Mouse (Mus musculus) hindbrain, embryonic 10.5 days (tissue): ENCODE data around the gene Blzf1. TPM values are rescaled to one million over a fixed set of nuclear protein-coding genes. Genes with fewer than 3 reads are reported as not detected.

Experiments
- DNase-seq: peaks from one replicate; pipeline ENCODE4 v3.0.0-alpha.2; 2017; ENCODE audit warnings: low spot score
- H3K27ac ChIP-seq: fragments of 300-500 bp; sonication (generic); 2 replicates; pipeline ENCODE4 v1.5.1; 2016; ENCODE audit warnings: mild to moderate bottlenecking, moderate library complexity
- H3K27me3 ChIP-seq: fragments of 300-500 bp; sonication (generic); 2 replicates; pipeline ENCODE4 v1.6.1; 2016; ENCODE audit warnings: mild to moderate bottlenecking; ENCODE audit not compliant: poor library complexity, insufficient read depth, severe bottlenecking
- H3K36me3 ChIP-seq: fragments of 300-500 bp; sonication (generic); 2 replicates; pipeline ENCODE4 v1.6.1; 2016; ENCODE audit warnings: mild to moderate bottlenecking, moderate library complexity
- H3K4me1 ChIP-seq: fragments of 300-500 bp; sonication (generic); replicated peaks from 2 replicates; pipeline ENCODE4 v1.6.1; 2016; ENCODE audit warnings: mild to moderate bottlenecking
- H3K4me3 ChIP-seq: fragments of 300-500 bp; sonication (generic); 2 replicates; pipeline ENCODE4 v1.5.1; 2016; ENCODE audit warnings: mild to moderate bottlenecking, moderate library complexity
- H3K9me3 ChIP-seq: fragments of 300-500 bp; sonication (generic); 2 replicates; pipeline ENCODE4 v1.6.1; 2016; ENCODE audit warnings: mild to moderate bottlenecking, moderate library complexity
- WGBS: fragments of 180-500 bp; shearing (Covaris S2); methylation state at CpG from one replicate; pipeline ENCODE4 v1.1.7; 2016; 5-methylcytosine and 5-hydroxymethylcytosine counted together
- polyA plus RNA-seq: library from polyadenylated mRNA; unstranded; fragments of >200 nt; fragmentation: Nextera tagmentation; extraction: Ambion mirVana; gene quantifications from 2 replicates; pipeline ENCODE4 v1.2.1, GENCODE M21; 2016

Gene Blzf1
- polyA plus RNA-seq, 1 experiment from 2014 or later, result 26.4 TPM

DNA sequence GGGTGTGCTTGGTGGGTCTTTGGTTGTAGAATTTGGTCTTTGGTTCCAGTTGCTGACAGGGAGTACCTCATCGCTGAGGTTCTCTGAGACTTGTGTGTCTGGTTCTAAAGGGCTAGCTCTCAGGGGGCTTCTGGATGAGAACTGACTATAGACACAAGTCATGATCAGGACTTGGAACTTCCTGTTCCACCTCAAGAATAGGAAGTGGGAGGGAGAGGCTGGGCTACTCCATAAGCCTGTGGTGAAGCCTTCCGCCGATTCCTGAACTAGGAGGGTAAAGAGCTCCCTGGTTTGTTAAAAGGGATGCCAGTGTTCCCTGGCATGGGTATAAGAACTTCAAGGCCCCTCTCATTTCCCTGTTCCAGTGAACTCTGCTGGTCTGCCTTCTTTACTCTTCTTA is 23.3 kb downstream of the Blzf1 start:
- no peak for DNase-seq
- Histone ChIP-seq H3K4me1 (0 out of 2 replicates have a peak, but pooled peaks cover 3% of the 10 kb centered on the region), H3K36me3 (peaks cover 8% of the 10 kb centered on the region), H3K27me3 (no peaks in the 10 kb centered on the region), H3K27ac (no peak overlapping the region), H3K4me3 (no peak overlapping the region), H3K9me3 (no peaks in the 10 kb centered on the region)
- 95% methylated on average over 3 of the region's 3 CpGs for WGBS

DNA sequence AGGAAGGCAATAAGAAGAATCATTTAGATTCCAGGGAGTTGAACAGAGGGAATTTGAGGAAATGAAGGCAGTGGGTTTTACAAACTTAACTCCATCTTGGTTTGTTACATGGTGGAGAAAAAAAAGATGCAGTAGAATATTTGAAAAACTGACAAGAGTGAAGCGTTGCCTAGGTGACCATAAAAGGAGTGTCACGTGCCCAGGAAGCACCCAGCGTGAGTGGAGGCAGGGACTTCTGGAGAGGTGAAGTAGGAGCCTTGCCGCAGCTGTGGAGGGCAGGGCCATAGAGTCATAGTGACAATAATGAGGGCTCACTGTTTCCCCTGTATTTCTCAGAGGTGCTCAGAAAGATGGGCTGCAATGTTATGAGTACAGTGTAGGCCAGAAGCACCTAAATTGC is 28.0 kb downstream of the Blzf1 start:
- no peak overlapping the region for H3K4me3 ChIP-seq
- no peaks in the 10 kb centered on the region for H3K9me3 ChIP-seq
- H3K36me3 ChIP-seq, result peaks cover 8% of the 10 kb centered on the region
- 0 out of 2 replicates have a peak, but pooled peaks cover 7% of the 10 kb centered on the region for H3K4me1 ChIP-seq
- no peak for DNase-seq
- H3K27me3 ChIP-seq, result no peaks in the 10 kb centered on the region
- H3K27ac ChIP-seq, result no peak overlapping the region
- 79% methylated on average over 4 of the region's 4 CpGs for WGBS

DNA sequence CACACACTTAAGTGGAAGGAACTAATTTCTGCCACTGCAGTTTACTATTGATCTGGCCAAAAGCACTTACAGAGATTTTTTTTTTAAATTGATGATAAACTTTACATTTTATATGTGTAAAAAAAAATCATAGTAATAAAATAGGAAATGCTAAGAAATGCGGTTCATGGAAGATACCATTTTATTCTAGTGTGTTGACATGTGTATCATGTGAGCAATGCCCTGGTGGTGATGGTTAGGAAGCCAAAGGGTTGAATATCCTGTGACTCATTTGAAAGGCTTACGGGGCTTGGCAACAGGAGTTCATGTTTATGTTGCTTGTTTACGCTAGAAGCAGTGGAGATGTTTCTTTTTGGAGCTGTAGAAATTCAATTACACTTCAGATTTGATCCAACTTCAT is 30.7 kb downstream of the Blzf1 start:
- Histone ChIP-seq H3K27ac (no peak overlapping the region), H3K4me3 (no peak overlapping the region), H3K9me3 (no peaks in the 10 kb centered on the region), H3K27me3 (0 out of 2 replicates have a peak, but pooled peaks cover 6% of the 10 kb centered on the region), H3K4me1 (0 out of 2 replicates have a peak, but pooled peaks cover 7% of the 10 kb centered on the region), H3K36me3 (peaks cover 5% of the 10 kb centered on the region; the same call in 1 of the 2 replicates)
- DNase-seq, result no peak
- WGBS, result 92% methylated on average over 3 of the region's 3 CpGs

GRCm38 (mm10) chr1:164275455-164275954 is 31.8 kb downstream of the Blzf1 start, which contains the start of gene Ccdc181:
Ccdc181 (plus strand) TSS chr1:164275585.
- DNase-seq, result peak; percentile 94
- H3K27me3 ChIP-seq, result 0 out of 2 replicates have a peak, but pooled peaks cover 6% of the 10 kb centered on the region
- under 1% methylated on average over 31 of the region's 31 CpGs for WGBS
- H3K27ac ChIP-seq, result peak within 1 kb of the TSS; percentile 89
- peaks cover 4% of the 10 kb centered on the region; the same call in 1 of the 2 replicates for H3K36me3 ChIP-seq
- H3K9me3 ChIP-seq, result no peaks in the 10 kb centered on the region
- peak within 1 kb of the TSS; percentile 79 for H3K4me3 ChIP-seq
- H3K4me1 ChIP-seq, result 0 out of 2 replicates have a peak, but pooled peaks cover 7% of the 10 kb centered on the region

DNA sequence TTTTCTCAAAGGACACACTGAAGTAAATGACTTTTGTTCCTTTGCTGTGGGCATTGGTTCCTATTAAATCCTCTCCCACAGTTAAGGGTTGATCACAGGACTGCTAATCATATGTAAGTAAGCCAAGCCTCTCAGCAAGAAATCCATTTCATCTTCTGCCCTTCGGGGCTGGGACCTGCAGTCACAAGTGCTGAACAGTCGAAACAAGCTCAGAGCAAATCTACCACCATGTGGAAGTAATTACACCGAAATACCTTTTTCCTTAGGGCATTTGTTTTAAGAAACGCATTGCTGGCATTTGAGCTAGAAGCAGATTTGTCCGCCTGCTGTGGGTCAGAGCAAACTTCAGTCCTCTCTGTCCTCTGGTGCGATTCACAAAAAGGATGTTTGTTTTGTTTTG is 33.6 kb downstream of the Blzf1 start:
- 61% methylated on average over 6 of the region's 6 CpGs for WGBS
- no peaks in the 10 kb centered on the region for H3K9me3 ChIP-seq
- no peak for DNase-seq
- no peak overlapping the region for H3K4me3 ChIP-seq
- no peaks in the 10 kb centered on the region for H3K36me3 ChIP-seq
- H3K27ac ChIP-seq, result no peak overlapping the region
- H3K27me3 ChIP-seq, result 0 out of 2 replicates have a peak, but pooled peaks cover 6% of the 10 kb centered on the region
- 0 out of 2 replicates have a peak, but pooled peaks cover 7% of the 10 kb centered on the region for H3K4me1 ChIP-seq

DNA sequence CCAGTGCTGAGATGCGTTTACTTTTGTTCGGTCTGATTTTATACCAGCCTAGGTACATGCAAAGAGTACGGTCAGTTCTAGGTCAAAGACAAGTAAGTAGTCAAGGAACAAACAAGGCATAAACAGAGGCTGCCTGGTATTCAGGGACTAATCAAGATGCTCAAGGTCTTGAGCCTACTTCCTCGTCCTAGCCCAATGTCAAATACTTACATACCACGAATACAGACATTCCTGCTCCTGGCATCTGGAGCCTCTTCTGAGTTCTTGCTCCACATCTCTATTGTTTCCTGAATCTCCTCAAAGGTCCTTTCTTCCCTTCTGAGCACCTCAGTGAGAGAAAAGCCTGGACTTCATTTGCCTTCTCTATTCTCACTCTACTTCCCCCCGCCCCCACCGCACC is 36.3 kb downstream of the Blzf1 start:
- 0 out of 2 replicates have a peak, but pooled peaks cover 6% of the 10 kb centered on the region for H3K27me3 ChIP-seq

GRCm38 (mm10) chr1:164261553-164261952 is 45.7 kb downstream of the Blzf1 start:
- Histone ChIP-seq H3K27ac (no peak overlapping the region), H3K27me3 (no peaks in the 10 kb centered on the region), H3K36me3 (peaks cover 36% of the 10 kb centered on the region), H3K9me3 (no peaks in the 10 kb centered on the region), H3K4me3 (no peak overlapping the region), H3K4me1 (no peaks in the 10 kb centered on the region)
- WGBS, result 90% methylated on average over 7 of the region's 7 CpGs
- DNase-seq, result no peak

More for the DNA sequence above, 36.3 kb downstream of the Blzf1 start:
- Histone ChIP-seq H3K4me3 (no peak overlapping the region), H3K9me3 (no peaks in the 10 kb centered on the region), H3K36me3 (no peaks in the 10 kb centered on the region), H3K4me1 (0 out of 2 replicates have a peak, but pooled peaks cover 9% of the 10 kb centered on the region), H3K27ac (no peak overlapping the region)
- DNase-seq, result no peak
- WGBS, result 85% methylated on average over 7 of the region's 7 CpGs

DNA sequence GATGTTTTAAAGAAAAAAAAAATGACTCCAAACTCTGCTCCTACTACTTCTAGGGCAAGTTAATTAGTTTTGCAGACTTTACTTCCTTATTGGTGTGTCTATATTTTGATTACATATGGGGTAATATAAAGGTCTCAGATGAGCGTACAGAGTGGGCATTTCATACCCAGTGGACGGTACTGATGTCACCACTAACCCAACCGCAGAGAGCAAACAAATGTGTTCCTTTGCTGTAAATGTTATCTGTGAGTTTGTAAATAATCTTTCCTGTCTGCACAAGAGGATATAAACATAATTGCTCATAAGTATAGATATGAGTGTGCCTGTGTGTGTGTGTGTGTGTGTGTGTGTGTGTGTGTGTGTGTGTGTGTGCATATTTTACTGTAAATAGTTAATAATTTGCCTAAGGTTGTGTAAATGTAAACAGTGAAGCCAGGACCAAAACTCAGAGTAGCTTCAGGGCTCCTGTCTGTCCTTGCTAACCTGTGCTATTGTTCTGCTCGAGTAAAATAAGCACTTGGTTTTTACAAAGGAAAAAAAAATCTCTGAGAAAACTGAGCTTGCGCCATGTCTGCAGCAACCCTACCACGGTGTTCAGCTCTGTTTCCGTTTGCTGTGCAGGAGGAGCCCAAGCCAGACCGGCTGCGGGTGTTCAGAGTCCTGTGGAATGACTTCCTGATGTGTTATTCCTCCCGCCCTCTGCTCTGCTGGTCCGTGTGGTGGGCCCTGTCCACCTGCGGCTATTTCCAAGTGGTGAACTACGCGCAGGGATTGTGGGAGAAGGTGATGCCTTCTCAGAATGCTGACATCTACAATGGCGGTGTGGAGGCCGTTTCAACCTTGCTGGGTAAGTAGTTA is 46.9 kb downstream of the Blzf1 start:
- no peak for DNase-seq
- no peaks in the 10 kb centered on the region for H3K9me3 ChIP-seq
- no peak overlapping the region for H3K27ac ChIP-seq
- peaks cover 36% of the 10 kb centered on the region for H3K36me3 ChIP-seq
- 90% methylated on average over 16 of the region's 16 CpGs for WGBS
- H3K27me3 ChIP-seq, result no peaks in the 10 kb centered on the region
- H3K4me3 ChIP-seq, result no peak overlapping the region
- H3K4me1 ChIP-seq, result no peaks in the 10 kb centered on the region

DNA sequence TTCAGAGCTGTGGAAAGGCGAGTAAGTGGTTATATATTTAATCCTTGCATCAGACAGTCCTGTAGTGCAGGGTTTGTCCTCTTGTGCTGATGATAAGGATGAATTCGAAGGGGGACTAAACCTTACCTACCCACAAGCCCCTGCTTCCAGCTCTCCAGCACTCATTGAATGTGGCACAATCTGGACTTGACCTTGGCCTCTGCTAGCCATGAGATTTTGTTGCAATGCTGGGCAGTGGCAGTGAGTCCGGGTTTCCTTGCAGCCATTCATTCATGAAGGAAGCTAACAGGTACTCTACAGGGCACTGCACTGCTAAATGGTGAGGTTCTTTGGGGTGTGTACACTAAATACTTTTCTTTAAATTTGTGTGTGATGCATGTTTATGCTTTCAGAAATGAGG is 52.5 kb downstream of the Blzf1 start:
- H3K27ac ChIP-seq, result no peak overlapping the region
- no peak for DNase-seq
- no peak overlapping the region for H3K4me3 ChIP-seq
- peaks cover 16% of the 10 kb centered on the region for H3K27me3 ChIP-seq
- H3K9me3 ChIP-seq, result no peaks in the 10 kb centered on the region
- H3K36me3 ChIP-seq, result peaks cover 7% of the 10 kb centered on the region; the same call in 1 of the 2 replicates
- 81% methylated on average over 3 of the region's 3 CpGs for WGBS
- H3K4me1 ChIP-seq, result peaks cover 13% of the 10 kb centered on the region

- no peaks in the 10 kb centered on the region for H3K9me3 ChIP-seq
These were observed 54.7 kb downstream of the Blzf1 start for GRCm38 (mm10) chr1:164252551-164252950.

DNA sequence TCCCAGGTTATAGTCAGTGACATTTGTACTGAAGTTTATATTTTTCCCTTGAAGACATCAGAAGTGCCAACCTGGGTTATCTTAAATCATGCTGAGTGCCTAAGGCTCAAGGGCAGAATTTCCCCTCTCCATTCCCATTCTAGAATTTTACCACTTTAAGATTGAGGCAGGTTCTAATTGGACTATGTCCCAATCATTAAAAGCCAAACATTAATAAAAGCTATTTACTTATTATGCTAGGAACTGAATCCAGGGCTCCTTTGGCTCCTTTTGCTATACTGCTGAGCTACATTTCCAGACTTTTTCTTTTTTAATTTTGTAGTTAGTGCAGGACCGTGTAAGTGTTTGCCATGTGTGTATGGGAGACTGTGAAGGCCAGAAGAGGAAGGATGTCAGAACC is 55.9 kb downstream of the Blzf1 start:
- WGBS, result 87% methylated on average over 1 of the region's 1 CpGs
- Histone ChIP-seq H3K4me1 (peaks cover 38% of the 10 kb centered on the region), H3K36me3 (no peaks in the 10 kb centered on the region), H3K4me3 (no peak overlapping the region), H3K9me3 (no peaks in the 10 kb centered on the region), H3K27me3 (peaks cover 19% of the 10 kb centered on the region), H3K27ac (no peak overlapping the region)
- DNase-seq, result no peak

More at GRCm38 (mm10) chr1:164252551-164252950, 54.7 kb downstream of the Blzf1 start:
- WGBS, result 81% methylated on average over 5 of the region's 5 CpGs
- H3K27ac ChIP-seq, result no peak overlapping the region
- DNase-seq, result no peak
- peaks cover 29% of the 10 kb centered on the region for H3K4me1 ChIP-seq
- H3K4me3 ChIP-seq, result no peak overlapping the region
- H3K27me3 ChIP-seq, result peaks cover 19% of the 10 kb centered on the region
- H3K36me3 ChIP-seq, result peaks cover 7% of the 10 kb centered on the region; the same call in 1 of the 2 replicates

DNA sequence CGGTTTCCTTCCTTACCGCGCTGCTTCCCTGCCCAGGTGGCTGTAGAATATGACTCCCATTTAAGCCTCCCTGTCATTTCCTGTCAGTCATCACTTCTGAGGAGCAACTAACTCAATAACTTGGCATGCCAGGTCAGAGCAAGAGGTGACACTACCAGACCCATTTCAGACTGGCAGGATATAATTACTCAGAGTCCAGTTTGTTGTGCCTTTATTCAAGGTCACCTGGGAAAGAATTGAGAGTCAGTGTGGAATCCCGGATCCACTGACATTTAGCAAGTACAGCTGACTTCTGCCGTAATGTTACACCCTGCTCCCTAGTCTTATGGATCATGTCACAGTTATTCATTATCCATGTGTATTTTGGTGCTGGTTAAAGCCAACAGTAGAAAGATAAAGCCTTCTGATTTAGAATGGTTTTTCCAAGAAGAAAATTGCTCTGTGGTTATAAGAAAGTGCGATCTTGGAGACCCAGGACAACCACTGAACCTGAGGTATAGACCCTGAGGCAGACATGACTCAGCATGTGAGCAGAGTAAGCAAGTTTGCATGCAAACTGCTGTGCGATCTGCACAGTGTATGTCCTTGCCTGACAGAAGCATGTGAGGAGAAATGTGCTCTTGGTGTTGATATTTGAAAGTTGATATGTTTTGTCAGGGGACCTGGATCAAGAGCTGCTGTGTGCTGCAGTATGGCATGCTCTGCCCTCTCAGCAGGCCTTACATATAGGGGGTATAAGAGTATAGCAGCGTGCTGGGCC is 56.7 kb downstream of the Blzf1 start:
- H3K27me3 ChIP-seq, result peaks cover 19% of the 10 kb centered on the region
- 63% methylated on average over 8 of the region's 8 CpGs for WGBS
- H3K27ac ChIP-seq, result no peak overlapping the region
- H3K9me3 ChIP-seq, result no peaks in the 10 kb centered on the region
- H3K36me3 ChIP-seq, result no peaks in the 10 kb centered on the region
- no peak for DNase-seq
- peak overlapping the region; percentile 77 for H3K4me3 ChIP-seq
- peaks cover 42% of the 10 kb centered on the region for H3K4me1 ChIP-seq
